Mouse (Mus musculus): ENCODE data around the gene Osgep. TPM values are rescaled to one million over a fixed set of nuclear protein-coding genes. Genes with fewer than 3 reads are reported as not detected.
"Not testable (repeated sequence)": the region's sequence is repeated elsewhere in the genome, so short reads cannot be mapped to it uniquely, and the experiment has no call there.

Osgep gene
- total and polyA plus RNA-seq, 2 experiments from 2014 or later = 93.3 to 106 TPM

- peak; percentile 4; the same call in 1 of the 2 replicates for ATAC-seq (ENCODE audit: insufficient read depth, low read depth)
- no peaks in the 10 kb centered on the region for H3K27me3 ChIP-seq (ENCODE audit: control insufficient read depth, insufficient read depth, low read length)
- H3K9me3 ChIP-seq (replicated peaks; ENCODE audit: control insufficient read depth, low read length) = no peaks in the 10 kb centered on the region
- no peak for TF ChIP-seq EP300 (IDR thresholded peaks at IDR 0.05; ENCODE audit: low read depth)
- no peak for TF ChIP-seq CTCF (IDR thresholded peaks at IDR 0.05; ENCODE audit: low read depth)
- peak overlapping the region; percentile 60 for H3K4me2 ChIP-seq (ENCODE audit: low read depth, low read length)
- WGBS = 39% methylated on average over 5 of the region's 5 CpGs
- H3K36me3 ChIP-seq (replicated peaks; ENCODE audit: control insufficient read depth, insufficient read depth, low read length) = peaks cover 18% of the 10 kb centered on the region
- peak overlapping the region; percentile 62 for H3K4me3 ChIP-seq (ENCODE audit: low read depth, low read length)
- peak overlapping the region; percentile 60 for H3K9ac ChIP-seq (replicated peaks; ENCODE audit: low read depth, low read length)
- H3K27ac ChIP-seq (ENCODE audit: low read depth) = peak overlapping the region; percentile 79
- no peaks in the 10 kb centered on the region for H3K4me1 ChIP-seq (ENCODE audit: control insufficient read depth, insufficient read depth)
- no peak for DNase-seq (ENCODE audit: low spot score)
These were observed 53.9 kb downstream of the Osgep start for GRCm38 (mm10) chr14:50870805-50871143.

GRCm38 (mm10) chr14:50869889-50870804 is 54.5 kb downstream of the Osgep start, which contains the start of gene Tep1:
Gene Tep1, minus strand, starts transcription at chr14:50870560.
- peak; percentile 94 for ATAC-seq (ENCODE audit: insufficient read depth, low read depth)
- H3K27ac ChIP-seq (ENCODE audit: low read depth) = peak within 1 kb of the TSS; percentile 79
- 6% methylated on average over 32 of the region's 32 CpGs for WGBS
- H3K27me3 ChIP-seq (ENCODE audit: control insufficient read depth, insufficient read depth, low read length) = no peaks in the 10 kb centered on the region
- peaks cover 18% of the 10 kb centered on the region for H3K36me3 ChIP-seq (replicated peaks; ENCODE audit: control insufficient read depth, insufficient read depth, low read length)
- H3K4me2 ChIP-seq (ENCODE audit: low read depth, low read length) = peak within 1 kb of the TSS; percentile 60
- peak within 1 kb of the TSS; percentile 60 for H3K9ac ChIP-seq (replicated peaks; ENCODE audit: low read depth, low read length)
- peak; percentile 56 for DNase-seq (ENCODE audit: low spot score)
- no peaks in the 10 kb centered on the region for H3K4me1 ChIP-seq (ENCODE audit: control insufficient read depth, insufficient read depth)
- no peaks in the 10 kb centered on the region for H3K9me3 ChIP-seq (replicated peaks; ENCODE audit: control insufficient read depth, low read length)
- H3K4me3 ChIP-seq (ENCODE audit: low read depth, low read length) = peak within 1 kb of the TSS; percentile 62
- TF ChIP-seq EP300 (IDR thresholded peaks at IDR 0.05; ENCODE audit: low read depth) = no peak
- TF ChIP-seq CTCF (IDR thresholded peaks at IDR 0.05; ENCODE audit: low read depth) = no peak

DNA sequence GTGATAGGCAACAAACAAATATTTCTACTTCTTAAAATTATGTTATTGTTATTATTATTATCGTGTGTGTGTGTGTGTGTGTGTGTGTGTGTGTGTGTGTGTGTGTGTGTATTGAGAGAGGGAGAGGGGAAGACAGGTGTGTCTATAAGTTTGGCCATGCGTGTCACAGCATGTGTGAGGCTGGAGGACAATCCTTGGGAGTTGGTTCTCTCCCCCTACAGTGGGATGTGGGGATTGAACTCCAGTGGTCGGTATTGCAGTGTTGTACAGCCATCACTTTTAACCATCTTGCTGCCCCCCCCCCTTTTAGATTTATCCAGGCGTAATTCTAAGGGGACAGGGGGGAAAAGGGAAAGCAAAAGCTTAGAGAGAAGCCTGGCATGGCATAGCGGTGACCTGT is 56.0 kb downstream of the Osgep start:
- WGBS = 92% methylated on average over 5 of the region's 5 CpGs
- H3K9ac ChIP-seq (replicated peaks; ENCODE audit: low read depth, low read length) = no peak overlapping the region
- H3K4me2 ChIP-seq (ENCODE audit: low read depth, low read length) = no peak overlapping the region
- no peak overlapping the region for H3K4me3 ChIP-seq (ENCODE audit: low read depth, low read length)
- H3K4me1 ChIP-seq (ENCODE audit: control insufficient read depth, insufficient read depth) = no peaks in the 10 kb centered on the region
- ATAC-seq (ENCODE audit: insufficient read depth, low read depth) (no peak), DNase-seq (ENCODE audit: low spot score) (no peak)
- TF ChIP-seq EP300 (IDR thresholded peaks at IDR 0.05; ENCODE audit: low read depth) (no peak), CTCF (IDR thresholded peaks at IDR 0.05; ENCODE audit: low read depth) (no peak)
- no peaks in the 10 kb centered on the region for H3K27me3 ChIP-seq (ENCODE audit: control insufficient read depth, insufficient read depth, low read length)
- H3K36me3 ChIP-seq (replicated peaks; ENCODE audit: control insufficient read depth, insufficient read depth, low read length) = peaks cover 18% of the 10 kb centered on the region
- H3K9me3 ChIP-seq (replicated peaks; ENCODE audit: control insufficient read depth, low read length) = no peaks in the 10 kb centered on the region
- H3K27ac ChIP-seq (ENCODE audit: low read depth) = no peak overlapping the region

DNA sequence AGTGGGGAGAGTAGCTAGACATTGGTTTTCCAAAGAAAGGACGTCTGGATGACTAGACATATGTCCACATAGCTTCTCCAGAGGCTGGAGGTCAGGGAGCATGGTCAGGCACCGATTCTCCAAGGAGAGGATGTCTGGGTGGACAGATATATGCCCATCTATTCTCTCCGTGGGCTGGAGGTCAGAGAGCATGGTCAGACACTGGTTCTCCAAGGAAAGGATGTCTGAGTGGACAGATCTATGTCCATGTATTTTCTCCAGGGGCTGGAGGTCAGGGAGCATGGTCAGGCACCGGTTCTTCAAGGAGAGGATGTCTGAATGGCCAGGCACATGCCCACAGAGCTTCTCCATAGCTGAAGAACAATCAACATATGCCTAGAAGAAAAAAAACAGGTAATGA is 56.5 kb downstream of the Osgep start:
- DNase-seq (ENCODE audit: low spot score) = no peak
- ATAC-seq (ENCODE audit: insufficient read depth, low read depth) = no peak
- H3K36me3 ChIP-seq (replicated peaks; ENCODE audit: control insufficient read depth, insufficient read depth, low read length) = peaks cover 21% of the 10 kb centered on the region
- H3K4me3 ChIP-seq (ENCODE audit: low read depth, low read length) = no peak overlapping the region
- WGBS = 74% methylated on average over 4 of the region's 4 CpGs
- no peaks in the 10 kb centered on the region for H3K4me1 ChIP-seq (ENCODE audit: control insufficient read depth, insufficient read depth)
- H3K27me3 ChIP-seq (ENCODE audit: control insufficient read depth, insufficient read depth, low read length) = no peaks in the 10 kb centered on the region
- no peak overlapping the region for H3K4me2 ChIP-seq (ENCODE audit: low read depth, low read length)
- no peak overlapping the region for H3K27ac ChIP-seq (ENCODE audit: low read depth)
- TF ChIP-seq EP300 (IDR thresholded peaks at IDR 0.05; ENCODE audit: low read depth) (no peak), CTCF (IDR thresholded peaks at IDR 0.05; ENCODE audit: low read depth) (no peak)
- H3K9me3 ChIP-seq (replicated peaks; ENCODE audit: control insufficient read depth, low read length) = no peaks in the 10 kb centered on the region
- no peak overlapping the region for H3K9ac ChIP-seq (replicated peaks; ENCODE audit: low read depth, low read length)

GRCm38 (mm10) chr14:50866966-50867365 is 57.7 kb downstream of the Osgep start:
- no peak overlapping the region for H3K9ac ChIP-seq (replicated peaks; ENCODE audit: low read depth, low read length)
- peaks cover 30% of the 10 kb centered on the region for H3K36me3 ChIP-seq (replicated peaks; ENCODE audit: control insufficient read depth, insufficient read depth, low read length)
- H3K4me1 ChIP-seq (ENCODE audit: control insufficient read depth, insufficient read depth) = no peaks in the 10 kb centered on the region
- no peaks in the 10 kb centered on the region for H3K27me3 ChIP-seq (ENCODE audit: control insufficient read depth, insufficient read depth, low read length)
- WGBS = 90% methylated on average over 3 of the region's 3 CpGs
- H3K4me3 ChIP-seq (ENCODE audit: low read depth, low read length) = no peak overlapping the region
- no peak overlapping the region for H3K27ac ChIP-seq (ENCODE audit: low read depth)
- H3K9me3 ChIP-seq (replicated peaks; ENCODE audit: control insufficient read depth, low read length) = no peaks in the 10 kb centered on the region
- DNase-seq (ENCODE audit: low spot score) (no peak), ATAC-seq (ENCODE audit: insufficient read depth, low read depth) (no peak)
- TF ChIP-seq CTCF (IDR thresholded peaks at IDR 0.05; ENCODE audit: low read depth) = no peak
- TF ChIP-seq EP300 (IDR thresholded peaks at IDR 0.05; ENCODE audit: low read depth) = no peak
- H3K4me2 ChIP-seq (ENCODE audit: low read depth, low read length) = no peak overlapping the region

DNA sequence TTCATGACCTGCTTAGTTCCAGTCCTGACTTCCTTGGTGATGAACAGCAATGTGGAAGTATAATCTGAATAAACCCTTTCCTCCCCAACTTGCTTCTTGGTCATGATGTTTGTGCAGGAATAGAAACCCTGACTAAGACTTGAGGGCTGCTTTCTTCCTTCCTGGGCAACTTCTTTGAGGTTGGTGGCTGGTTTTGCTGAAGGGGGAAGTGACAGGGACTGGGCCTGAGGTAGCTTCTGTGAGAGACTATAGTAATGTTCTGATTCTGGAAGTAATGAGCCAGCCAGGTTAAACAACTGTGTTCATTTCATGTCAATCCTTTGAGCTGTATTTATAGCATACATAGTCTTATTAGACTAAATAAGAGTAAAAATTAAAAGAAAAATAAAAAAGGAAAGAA is 59.7 kb downstream of the Osgep start:
- not testable (repeated sequence) for H3K9me3 ChIP-seq (replicated peaks; ENCODE audit: control insufficient read depth, low read length); H3K27me3 ChIP-seq (ENCODE audit: control insufficient read depth, insufficient read depth, low read length); H3K27ac ChIP-seq (ENCODE audit: low read depth); ATAC-seq (ENCODE audit: insufficient read depth, low read depth); H3K9ac ChIP-seq (replicated peaks; ENCODE audit: low read depth, low read length); H3K4me1 ChIP-seq (ENCODE audit: control insufficient read depth, insufficient read depth); H3K4me2 ChIP-seq (ENCODE audit: low read depth, low read length); H3K4me3 ChIP-seq (ENCODE audit: low read depth, low read length); DNase-seq (ENCODE audit: low spot score)
- H3K36me3 ChIP-seq (replicated peaks; ENCODE audit: control insufficient read depth, insufficient read depth, low read length) = peaks cover 45% of the 10 kb centered on the region

All from heart, postnatal 0 days (tissue).